Mouse (Mus musculus): Measurements from ENCODE around the gene Tbccd1.
A peak's percentile ranks its signal among the peaks of the same experiment; 100 is the strongest.

The Tbccd1 gene

DNA sequence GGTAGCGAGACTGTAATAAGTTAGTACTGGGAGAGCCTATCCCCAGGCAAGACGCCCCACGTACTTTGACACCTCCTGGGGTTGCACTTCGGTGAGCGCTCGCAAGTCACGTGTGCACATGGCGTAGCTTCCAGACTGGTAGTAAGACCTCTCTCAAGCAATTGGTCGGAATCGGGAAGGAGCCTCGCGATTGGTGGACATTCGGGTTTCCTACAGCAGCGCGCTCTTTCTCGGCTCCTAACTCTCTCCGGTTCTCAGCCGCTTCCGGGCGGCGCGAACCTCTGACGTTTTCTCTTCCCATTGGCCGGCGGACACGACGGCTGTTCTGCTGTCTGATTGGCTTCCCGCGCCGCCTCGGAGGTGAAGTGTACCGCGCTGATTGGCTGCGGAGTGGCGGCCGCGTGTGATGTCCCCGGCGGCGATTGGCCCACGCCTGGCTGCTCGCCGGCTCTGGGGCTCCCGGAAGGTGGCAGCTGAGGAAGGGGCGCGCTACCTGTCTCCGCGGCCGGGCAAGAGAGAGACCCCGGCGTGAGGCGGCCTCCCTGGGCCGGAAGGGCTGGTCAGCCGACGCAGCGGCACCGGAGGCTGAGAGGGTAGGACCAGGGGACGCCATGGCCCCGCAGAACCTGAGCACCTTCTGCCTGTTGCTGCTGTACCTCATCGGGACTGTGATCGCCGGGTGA lies at the start of gene Tbccd1, which contains the start of gene Dnajb11:
Gene Tbccd1 (minus strand): TSS at position 239 of the 683 bp plus-strand sequence.
Gene Dnajb11 (plus strand): TSS at position 415 of the 683 bp plus-strand sequence.
- peak; percentile 99 for DNase-seq (ENCODE audit: low spot score)

DNA sequence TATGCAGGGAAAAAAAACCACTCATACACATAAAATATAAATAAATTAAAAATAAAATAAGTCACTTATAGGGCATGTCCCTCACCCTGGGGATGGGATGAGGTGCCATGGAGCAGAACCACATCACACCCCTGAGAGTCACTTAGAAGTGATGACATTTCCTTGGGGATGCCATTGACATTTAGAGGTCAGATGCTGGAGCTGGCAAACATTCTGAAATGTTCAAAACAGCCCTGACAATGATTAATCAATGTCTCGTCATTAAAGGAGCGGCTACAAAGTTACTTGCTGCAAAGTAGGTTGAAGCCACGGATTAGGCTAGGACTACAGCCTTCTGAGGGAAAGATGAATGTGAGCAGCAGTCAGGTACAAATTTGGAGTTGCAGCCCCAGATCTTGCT lies 43.9 kb upstream of the Tbccd1 start:
- no peak for DNase-seq (ENCODE audit: low spot score)

DNA sequence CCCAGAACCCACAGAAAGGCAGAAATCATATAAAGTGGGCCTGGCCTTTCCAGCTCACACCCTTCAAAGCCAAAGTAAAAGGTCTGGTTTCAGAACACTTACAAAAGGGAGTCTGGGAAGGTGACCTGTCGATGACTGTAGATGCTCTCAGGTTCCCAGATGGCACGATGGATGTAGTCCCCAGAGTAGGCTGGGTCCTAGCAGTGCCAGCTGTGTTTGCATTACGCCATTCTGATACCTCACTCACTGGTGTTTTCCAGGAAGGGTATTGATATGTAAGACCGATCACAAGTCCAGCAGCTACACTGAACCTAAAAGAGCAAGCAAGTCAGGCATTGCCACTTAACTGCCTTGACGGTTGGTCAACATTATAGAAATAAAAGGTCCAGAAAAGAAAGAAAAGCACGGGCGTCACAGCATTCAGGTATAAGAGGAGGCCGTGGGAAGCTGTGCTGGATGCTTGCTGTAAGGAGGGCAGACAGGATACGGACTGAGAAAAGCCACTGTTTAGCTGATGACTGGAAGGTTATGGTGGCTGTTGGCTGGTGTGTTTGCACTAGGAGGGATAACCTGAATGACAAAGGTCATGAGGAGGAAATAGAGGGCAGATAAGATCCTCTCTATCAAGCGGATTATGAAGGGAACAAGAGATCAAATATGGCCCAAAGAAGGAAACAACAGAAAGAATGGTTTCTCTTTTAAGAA lies 42.5 kb upstream of the Tbccd1 start:
- no peak for DNase-seq (ENCODE audit: low spot score)

DNA sequence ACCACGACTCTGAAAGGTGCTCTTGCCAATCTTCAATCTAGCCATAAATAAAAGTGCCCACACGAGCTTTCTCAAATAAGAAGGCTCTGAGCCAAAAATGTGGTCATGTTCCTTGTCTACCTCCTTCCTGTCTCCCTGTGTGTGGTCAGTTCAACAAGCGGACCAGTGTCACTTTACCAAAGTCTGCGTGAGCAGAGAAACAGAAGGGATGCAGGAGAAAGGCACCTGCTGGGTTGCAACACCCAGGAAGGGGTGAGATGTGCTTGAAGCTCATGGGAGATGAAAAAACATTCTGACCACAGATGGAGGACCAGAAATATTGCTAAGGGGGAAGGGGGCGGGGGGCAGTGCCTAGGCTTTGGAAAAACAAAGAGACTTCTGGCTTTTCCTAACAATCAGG lies 41.9 kb upstream of the Tbccd1 start:
- DNase-seq (ENCODE audit: low spot score), result no peak

DNA sequence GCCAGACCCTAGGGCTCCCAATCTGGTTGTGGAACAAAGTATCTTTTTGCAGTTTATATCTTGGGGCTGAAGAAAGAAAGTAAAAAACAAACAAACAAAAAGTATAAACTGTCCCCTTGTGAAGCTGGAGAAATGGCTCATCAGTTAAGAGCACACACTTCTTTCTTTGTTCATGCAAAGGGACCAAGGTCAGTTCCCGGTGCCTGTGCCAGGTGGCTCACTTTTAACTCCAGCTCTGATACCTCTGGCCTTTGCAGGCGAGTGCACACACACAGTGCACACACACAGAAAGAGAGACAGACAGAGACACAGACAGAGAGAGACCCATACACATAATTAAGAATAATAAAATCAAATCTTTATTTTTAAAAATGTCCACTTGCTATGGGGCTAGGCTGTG lies 39.1 kb upstream of the Tbccd1 start:
- no peak for DNase-seq (ENCODE audit: low spot score)

DNA sequence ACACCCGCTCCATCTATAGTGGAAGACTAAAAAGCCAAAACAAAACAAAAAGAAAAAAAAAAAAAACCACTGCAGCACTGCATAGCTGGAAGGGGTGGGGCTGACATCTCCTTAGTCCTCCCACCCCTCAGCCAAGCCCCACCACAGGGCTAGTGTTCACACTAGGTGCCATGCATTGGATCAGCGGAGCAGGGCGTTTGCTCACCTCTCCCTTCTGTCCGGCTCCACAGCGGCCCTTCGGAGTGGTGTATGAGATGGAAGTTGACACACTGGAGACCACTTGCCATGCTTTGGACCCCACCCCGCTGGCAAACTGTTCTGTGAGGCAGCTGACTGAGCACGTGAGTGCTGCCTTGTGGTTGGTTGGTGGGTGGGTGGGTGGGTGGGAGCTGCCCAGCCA lies 36.6 kb upstream of the Tbccd1 start:
- DNase-seq (ENCODE audit: low spot score), result no peak

DNA sequence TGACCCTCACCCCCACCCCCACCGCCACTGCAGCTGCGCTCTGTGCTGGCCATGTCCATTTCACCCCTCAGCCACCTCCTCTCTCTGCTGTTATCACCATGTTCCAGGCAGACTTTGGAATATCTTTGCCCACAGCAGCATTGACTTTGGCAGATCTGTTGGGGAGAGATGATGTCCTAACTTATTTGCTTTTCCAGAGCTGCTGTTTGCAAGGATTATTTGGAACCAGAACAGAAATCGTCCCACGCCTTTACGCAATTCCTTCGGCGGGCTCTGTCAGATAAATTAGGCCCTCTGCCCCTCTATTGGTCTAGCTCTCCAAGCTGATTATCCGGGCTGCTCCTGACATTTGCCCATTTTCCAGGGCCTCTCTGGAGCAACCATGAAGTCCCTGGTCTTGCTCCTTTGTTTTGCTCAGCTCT lies 34.3 kb upstream of the Tbccd1 start:
- no peak for DNase-seq (ENCODE audit: low spot score)

DNA sequence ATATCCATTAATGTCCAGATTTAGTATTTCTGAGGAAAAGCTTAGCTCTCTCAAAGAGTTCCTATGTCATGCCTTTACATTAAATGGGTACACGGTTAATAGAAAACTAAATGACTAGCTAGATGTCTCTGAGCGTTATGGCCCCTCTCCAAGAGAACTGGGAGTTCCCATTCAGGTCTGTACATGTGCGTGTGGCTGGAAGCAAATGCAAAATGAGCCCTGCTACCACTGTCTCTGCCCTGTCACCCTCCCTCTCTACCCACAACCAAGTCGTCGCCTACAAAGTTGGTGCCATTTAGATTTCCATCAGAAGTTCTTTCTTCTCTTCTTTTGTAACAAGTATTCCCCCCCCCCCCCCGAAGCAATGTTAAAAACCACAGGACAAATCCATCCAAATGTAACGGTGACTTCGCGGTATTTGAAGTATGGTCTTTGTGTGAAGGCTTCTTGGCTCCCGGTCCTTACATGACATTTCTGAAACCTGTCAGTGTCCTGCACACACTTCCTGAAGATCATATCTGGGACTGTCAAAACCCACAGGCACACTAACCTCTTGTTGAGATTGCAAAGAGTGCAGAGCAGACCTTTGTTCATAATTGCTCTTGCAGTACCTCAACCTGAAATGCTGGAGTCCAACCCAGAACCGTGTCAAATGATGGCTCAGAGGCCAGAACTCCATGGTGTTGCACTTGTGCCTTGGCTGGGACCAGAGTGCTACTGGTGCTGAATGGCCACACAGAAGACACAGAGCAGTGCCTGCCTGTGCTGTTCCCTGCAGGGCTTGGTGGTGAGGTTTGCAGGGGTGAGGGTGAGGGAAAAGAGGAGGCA lies 33.4 kb upstream of the Tbccd1 start, which contains the start of gene Ahsg:
Gene Ahsg (plus strand): TSS at position 595 of the 828 bp plus-strand sequence.
- DNase-seq (ENCODE audit: low spot score), result no peak

DNA sequence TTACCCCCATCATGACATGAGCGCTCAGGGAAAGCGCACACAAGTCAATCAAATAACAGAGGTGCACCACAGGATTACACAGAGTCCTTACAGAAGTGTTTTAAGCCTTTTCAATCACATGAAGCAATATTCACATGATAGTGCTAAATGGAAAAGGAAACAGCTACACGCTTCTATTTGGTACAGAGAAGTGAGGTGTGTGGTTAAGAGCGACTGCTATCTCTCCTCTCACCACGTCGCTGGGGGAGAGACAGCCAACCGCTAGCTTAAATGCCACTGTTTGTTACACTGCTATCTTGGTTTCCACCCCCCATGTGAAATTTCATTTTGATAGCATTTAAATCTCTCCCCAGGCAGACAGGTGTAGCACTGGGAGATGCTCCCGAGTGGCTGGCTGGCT lies 32.2 kb upstream of the Tbccd1 start:
- DNase-seq (ENCODE audit: low spot score), result no peak

DNA sequence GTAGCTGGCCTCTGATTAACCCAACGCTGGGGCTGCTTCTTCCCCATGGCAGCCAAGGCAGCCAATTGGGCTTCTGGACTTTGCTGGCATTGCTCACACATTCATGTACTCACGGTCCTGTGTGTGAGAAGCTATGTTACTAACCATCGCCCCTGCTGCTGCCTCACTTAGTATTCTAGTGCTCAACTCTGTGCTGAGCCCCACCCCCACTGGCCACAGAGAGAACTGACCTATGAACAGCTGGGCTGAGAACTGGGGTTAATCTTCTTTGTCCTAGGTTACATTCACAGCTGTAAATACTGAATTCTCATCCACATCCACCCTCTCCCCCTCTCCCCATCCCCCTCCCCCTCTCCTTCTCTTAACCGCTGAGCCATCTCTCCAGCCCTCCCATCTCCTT lies 31.4 kb upstream of the Tbccd1 start:
- DNase-seq (ENCODE audit: low spot score), result no peak

DNA sequence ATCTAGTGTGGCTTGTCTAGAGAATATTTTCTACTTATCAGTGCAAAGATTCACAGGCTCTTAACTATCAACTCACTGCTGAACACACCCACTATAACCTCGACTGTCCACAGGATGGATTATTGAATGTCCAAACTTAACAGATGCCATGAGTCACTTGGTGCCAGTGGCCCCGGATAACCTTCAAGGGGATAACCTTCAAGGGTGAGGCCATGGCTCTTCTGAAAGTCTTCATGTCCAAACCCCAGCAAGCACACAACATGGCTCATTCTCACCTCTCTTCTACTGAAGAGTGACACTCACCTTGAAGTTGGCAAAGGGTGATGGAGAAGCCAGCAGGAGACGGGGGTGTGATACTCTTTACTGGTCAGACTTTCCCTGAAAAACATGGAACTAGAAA lies 29.3 kb upstream of the Tbccd1 start:
- DNase-seq (ENCODE audit: low spot score), result no peak

DNA sequence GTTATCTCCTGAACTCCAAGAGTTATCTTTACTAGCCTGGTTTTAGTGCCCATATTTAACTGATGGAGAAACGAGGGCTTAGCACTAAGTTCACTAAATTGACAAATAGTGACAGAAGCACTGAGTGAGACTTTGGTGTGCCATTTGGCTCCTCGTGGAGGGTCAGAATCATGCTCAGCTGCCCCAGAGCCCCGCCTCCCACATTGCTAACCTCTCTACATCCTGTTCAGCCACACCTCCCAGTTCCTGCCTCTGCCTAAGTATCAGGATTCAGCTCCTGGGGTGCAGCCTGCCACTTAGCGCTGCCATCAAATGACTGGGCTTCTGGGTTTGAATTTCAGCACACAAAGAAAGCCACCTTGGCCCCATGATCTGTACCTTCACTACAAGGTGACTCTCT lies 27.9 kb upstream of the Tbccd1 start:
- DNase-seq (ENCODE audit: low spot score), result no peak

DNA sequence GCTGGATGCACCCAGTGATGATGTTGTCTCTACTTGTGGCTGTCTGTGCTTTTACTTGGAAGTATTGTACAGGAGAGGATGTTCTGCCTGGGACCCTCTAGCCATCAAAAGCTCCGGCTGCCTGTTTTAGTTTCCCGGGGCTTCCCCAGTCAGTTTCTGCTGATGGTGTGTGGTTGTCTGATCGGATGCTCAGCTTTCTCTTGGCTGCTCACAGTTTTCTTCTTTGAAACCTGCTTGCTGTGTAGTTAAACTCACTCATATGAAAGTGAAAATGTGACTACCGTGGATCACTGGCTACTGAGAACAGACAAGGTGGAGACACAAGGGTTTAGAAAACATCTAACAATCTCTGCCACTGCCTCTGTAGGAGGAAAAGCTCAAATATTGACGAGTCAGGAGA lies 26.0 kb upstream of the Tbccd1 start:
- DNase-seq (ENCODE audit: low spot score), result no peak

DNA sequence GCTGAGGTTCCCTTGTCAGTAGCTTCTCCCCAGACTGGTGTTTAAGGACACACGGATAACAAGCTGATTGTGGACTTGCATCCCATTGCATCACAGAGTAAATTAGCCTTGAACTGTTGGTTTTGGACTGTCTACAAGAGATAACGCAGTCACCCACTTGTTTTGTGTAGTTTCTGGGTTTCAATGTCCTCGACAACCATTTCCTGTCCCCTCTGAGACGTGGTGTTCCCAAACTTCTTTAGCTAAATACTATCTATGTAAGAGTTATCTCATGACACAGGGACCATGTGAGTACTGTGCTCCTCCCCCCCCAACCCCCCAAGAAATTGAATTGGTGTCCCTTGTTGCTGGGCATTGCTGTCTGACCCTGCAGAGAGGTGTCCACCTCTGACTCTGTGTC lies 24.0 kb upstream of the Tbccd1 start:
- no peak for DNase-seq (ENCODE audit: low spot score)

DNA sequence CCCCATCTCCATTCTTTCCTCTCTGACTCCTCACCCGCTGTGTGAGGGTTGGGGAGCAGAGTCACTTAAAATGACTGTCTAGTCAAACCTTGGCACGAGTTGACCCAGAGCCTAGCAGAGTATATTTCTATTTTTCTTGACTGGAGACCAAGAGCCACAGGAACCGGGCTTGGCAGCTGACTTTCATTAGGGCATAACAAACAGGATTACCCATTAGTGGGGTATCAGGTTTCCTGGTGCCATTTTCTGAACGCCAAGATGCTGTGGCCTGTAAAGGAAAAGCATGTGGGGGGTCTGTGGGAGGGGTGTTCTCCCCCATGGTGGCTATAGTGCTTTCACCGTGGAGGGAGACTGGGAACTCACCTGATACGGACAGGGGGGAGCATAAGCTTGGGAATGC lies 23.4 kb upstream of the Tbccd1 start:
- DNase-seq (ENCODE audit: low spot score), result no peak

DNA sequence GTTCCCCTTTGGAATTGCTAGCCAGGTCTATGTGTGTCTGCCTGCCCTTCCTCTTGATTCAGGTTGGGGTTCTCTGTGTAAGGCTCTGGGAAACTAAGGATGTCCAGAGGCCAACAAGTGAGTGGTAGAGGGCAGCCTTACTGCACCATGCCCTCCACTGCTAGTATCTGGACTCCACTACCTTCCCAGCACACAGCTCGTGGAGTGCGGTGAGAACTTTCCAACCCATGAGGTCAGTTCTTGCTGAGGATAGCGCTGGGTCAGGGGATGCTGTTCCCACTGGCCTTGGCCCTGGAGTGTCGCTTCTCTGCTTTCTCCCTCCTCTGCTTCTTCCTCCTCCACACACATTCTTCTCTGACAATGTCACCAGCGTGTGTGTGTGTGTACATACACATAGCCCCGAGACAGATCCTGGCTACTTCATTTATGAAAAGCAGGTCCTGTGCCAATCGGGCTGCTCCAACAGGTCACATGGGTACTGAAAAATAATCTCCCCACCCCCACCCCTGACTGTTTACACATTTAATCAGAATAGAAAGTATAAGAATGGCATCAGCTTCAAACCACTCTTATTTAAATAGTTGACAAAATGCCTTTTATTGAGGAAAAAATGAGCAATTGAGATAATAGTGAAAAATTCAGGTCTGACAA lies 22.6 kb upstream of the Tbccd1 start:
- DNase-seq (ENCODE audit: low spot score), result no peak

DNA sequence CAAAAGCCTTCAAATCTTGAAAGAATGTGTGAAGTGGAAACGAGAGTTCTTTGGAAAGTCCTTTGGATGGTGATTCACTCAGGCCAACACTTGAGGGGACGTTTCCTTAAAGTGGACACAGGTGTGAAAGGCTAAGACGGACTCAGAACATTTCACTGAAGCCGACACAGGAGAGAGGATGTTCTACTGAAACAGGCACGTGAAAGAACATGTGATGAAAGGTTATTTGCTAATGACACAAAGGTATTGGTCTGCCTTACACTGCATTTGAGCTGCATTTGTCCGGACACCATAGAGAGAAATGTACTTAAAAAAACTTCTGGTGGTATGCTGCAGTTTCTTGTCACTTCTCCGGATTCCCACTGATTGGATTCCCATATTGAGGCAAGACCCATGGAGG lies 21.2 kb upstream of the Tbccd1 start:
- no peak for DNase-seq (ENCODE audit: low spot score)

DNA sequence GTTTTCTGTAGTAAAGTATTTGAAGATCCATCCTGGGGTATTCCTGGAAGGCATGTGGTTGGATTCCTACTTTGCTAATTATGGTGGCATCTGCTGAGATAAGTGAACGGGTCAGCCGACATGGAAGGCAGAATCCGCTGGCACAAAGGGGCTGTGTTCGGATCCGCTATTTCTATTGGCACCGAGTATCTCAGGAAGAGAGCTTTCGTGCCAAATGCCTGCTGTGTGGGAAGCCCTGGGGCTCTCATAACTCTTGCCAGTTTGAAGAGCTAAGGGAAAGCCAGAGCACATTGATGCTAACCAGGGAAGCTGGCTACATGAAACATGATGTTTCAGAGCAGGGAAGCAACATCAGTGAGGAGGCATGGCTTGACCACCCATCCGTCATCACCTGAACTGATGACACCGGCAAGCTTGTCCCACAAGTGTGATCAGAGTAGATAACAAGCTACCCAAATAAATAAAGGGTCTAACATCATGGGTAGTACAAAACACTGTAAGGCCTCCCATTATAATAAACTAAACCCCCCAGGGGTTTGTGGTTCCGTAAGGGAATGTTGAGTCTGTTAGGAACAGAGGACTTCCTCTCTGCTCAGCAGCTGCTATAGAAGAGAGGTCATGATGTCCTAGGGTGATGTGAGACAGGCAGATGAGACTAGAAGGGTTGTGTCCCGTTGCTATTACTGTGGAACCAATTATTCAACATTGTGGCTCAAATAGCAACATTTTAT lies 20.4 kb upstream of the Tbccd1 start:
- DNase-seq (ENCODE audit: low spot score), result peak; percentile 22

DNA sequence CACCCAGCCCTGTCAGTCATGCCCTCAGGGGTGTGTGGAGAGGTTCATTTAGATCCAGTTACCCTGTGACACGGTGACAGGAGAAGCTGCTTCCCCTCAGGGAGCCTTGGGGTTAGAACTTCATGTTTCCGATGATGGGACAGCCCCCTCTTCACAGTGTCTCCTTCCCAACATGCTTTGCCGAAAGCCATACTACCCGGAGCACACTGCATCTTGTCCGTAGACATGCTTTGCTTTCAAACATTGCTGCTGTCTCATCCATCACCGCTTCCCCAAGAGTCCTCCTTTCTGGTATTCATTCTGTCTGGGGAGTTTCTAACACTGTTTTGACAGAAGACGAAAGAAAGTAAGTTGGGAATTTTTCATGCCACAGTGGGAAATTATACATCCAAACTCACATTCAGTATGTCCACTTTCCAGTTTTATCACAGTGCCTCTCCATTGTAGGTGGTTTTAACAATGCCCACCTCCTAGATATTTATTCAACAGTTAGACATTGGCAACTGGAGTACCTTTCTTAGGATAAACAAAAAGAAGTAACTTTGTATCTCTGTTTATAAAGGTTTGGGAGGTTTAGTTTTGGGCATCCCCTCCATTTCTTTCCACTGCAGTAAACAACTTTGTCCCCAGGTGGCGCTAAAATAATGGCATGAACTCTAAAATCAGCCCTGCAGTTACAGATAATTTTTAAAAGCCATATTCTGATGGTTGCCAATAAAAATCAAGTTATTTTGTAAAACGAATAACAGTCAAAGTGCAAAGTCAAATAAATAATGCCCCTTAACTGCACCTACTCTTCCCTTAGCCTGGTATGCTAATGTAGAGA lies 19.0 kb upstream of the Tbccd1 start:
- DNase-seq (ENCODE audit: low spot score), result peak; percentile 32

DNA sequence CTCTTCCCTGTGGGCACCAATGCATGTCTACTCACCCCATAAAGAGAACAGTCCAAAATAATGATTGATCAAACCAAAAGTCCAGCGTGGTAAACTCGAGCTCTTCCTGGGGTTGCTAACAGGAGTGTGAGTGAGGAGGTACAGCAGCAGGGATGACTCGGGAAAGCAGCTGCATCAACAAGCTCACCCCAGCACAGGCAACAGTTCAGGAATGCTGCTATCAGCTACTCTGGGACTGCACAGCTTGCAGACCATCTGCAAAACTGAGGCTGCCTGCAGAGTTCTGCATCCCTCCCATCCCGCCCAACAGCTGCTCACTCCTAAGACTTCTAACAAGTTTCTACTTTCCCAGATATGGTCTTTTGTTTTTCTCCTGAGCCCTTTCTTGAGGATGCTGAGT lies 15.9 kb upstream of the Tbccd1 start:
- DNase-seq (ENCODE audit: low spot score), result peak; percentile 33

DNA sequence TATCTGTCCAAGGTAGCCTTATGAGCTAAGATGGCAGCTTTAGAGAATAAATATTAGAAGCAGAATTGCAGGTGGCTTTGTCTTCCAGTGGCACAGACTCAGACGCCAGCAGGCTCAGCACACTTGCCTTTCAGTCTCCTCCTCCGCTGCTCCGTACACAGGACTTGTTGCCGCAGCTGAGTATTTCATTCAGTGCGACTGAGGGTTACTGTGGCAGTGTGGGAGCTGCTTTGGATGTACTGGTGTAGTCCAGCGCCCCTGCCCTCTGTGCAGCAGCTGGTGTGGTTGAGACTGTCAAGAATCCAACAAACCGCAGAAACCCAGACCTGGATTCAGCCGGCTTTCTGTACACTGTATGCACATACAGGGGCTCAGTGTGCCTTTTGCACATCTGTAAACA lies 14.9 kb upstream of the Tbccd1 start:
- DNase-seq (ENCODE audit: low spot score), result no peak
